Mouse (Mus musculus): ENCODE data around the gene 4931408C20Rik. TPM values are rescaled to one million over a fixed set of nuclear protein-coding genes. Genes with fewer than 3 reads are reported as not detected.

Gene 4931408C20Rik
- polyA plus RNA-seq (2012; rRNA removed), result not detected in 2 replicates

GRCm38 (mm10) chr1:26686842-26687760, at the start of gene 4931408C20Rik:
TSS of gene 4931408C20Rik (minus strand) at chr1:26687460.
- WGBS, result 24% methylated on average over 1 of the region's 1 CpGs
- DNase-seq (ENCODE audit: low read depth, low spot score), result peak; percentile 3

DNA sequence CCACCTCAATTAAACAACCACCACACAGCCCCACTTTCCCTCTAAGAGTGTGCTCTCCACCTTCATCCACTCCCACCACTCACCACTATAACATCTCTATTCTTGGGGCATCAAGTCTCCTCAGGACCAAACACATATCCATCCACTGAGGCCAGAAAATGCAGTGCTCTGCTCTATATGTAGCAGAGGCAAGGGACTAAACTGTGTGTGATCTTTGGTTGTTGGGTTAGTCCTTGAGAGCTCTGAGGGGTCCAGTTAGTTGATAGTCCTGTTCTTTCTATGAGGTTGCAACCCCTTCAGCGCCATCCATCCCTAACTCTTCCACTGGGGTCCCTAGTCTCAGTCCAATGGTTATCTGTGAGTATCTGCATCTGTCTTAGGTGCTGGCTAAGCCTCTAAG, 666 bp upstream of the 4931408C20Rik start:
- WGBS, result 47% methylated on average over 1 of the region's 1 CpGs

GRCm38 (mm10) chr1:26685952-26686693, 1.1 kb downstream of the 4931408C20Rik start:
- no peak for DNase-seq (ENCODE audit: low read depth, low spot score)

More for the DNA sequence above, 666 bp upstream of the 4931408C20Rik start:
- DNase-seq (ENCODE audit: low read depth, low spot score), result peak; percentile 0

DNA sequence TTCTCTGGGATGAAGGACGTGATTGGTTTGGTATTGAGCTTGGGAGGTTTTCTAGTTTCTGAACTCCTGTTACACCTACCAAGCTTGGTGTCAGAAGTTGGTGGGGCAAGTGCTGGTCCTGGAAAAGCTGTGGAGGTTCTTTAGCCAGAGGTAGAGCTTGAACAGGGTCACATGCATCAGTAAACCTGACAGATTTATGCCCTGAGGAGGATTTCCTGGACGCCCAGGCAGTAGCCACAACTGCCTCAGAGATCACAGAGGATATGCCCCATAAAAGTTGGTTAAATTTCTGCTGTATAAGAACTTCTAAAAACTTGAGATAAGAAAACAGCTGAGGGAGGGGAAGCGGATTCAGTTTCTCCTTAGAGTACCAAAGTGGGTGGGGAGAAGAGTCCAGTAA, 1.9 kb downstream of the 4931408C20Rik start:
- 50% methylated on average over 3 of the region's 3 CpGs for WGBS
- DNase-seq (ENCODE audit: low read depth, low spot score), result no peak

DNA sequence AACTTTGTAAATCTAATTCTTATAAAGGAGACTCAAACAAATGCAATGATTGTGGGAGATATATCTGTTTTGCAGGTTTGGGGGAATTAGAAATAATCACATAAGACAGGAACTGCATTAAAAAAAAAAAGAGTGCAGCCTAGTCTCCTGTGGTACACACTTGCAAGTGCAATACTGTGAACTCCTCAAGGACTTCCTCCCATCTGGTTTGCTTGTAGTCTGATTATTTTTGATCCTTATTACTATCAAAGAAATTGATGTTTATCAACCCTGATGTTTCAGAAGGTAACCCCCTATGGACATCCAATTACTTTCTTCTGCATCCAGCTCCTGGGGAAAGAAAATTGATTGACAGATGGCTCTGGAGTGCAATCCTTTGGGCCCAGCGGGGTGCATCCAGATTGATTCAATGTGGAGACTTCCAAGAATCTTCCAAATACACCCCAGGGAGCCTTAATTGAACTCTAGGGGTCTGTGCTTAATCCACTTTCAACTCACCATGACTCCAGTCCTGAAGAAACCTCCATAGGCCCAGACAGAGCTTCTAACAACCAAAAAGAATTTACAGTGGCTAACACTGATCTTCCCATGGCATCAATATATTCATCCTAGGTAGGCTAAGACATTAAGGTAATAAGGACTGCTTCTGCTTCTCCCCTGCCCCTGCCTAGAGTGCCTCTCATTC, 37.4 kb downstream of the 4931408C20Rik start:
- 44% methylated on average over 1 of the region's 1 CpGs for WGBS
- DNase-seq (ENCODE audit: low read depth, low spot score), result no peak

DNA sequence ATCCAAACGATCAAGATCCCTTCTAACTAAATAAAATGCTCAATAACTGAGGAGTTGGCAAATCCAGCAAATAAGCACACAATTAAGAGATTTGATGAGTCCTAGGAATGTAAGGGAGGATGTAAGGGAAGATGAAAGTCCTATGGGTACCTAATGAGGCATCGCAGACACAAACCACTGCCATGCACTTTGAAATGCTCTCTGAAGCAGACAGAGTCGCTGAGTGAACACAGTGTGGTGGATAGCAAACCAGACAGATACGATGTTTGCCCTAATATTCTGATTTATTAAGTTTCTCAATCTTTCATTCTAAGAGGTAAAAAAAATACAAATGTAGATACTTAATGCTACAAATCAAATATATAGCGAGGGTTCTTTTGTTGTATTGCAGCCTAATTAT, 51.2 kb downstream of the 4931408C20Rik start:
- WGBS, result 84% methylated on average over 5 of the region's 5 CpGs
- DNase-seq (ENCODE audit: low read depth, low spot score), result no peak
